Mouse (Mus musculus) gastrocnemius, adult 2 months (tissue): ENCODE data around the gene Lancl3. TPM values are rescaled to one million over a fixed set of nuclear protein-coding genes. Genes with fewer than 3 reads are reported as not detected.

Source experiments
- DNase-seq: peaks from one replicate; pipeline ENCODE4 v3.0.0; 2022
- H3K27ac ChIP-seq: fragments of 200-600 bp; 2 replicates; pipeline ENCODE4 v1.8.1; 2022; ENCODE audit warnings: mild to moderate bottlenecking
- H3K4me3 ChIP-seq: fragments of 200-600 bp; 2 replicates; pipeline ENCODE4 v1.8.1; 2022; ENCODE audit warnings: mild to moderate bottlenecking, moderate library complexity
- CTCF ChIP-seq: fragments of 200-600 bp; IDR thresholded peaks from 2 replicates; pipeline ENCODE4 v1.8.1; 2022; ENCODE audit warnings: antibody characterized with exemption, mild to moderate bottlenecking, moderate library complexity
- intact Hi-C: fragments of 180-260 bp; cut with DNase I; formaldehyde crosslinking; loops from one replicate; pipeline ENCODE4 v1.15.1; 2025
- long read RNA-seq, 2 experiments: library from polyadenylated mRNA; stranded (forward); transcript quantifications; one replicate each; pipeline ENCODE4 v2.0.0; 2021
- total RNA-seq, 2 experiments: library from RNA; stranded (reverse); gene quantifications; 2 replicates each; pipeline ENCODE4 v1.2.3; 2021

The Lancl3 gene
- under 1 TPM; 0.13 to 0.73 TPM for total RNA-seq
- long read RNA-seq, experiment 1 = 0 reads
- long read RNA-seq, experiment 2 = 0 reads

DNA sequence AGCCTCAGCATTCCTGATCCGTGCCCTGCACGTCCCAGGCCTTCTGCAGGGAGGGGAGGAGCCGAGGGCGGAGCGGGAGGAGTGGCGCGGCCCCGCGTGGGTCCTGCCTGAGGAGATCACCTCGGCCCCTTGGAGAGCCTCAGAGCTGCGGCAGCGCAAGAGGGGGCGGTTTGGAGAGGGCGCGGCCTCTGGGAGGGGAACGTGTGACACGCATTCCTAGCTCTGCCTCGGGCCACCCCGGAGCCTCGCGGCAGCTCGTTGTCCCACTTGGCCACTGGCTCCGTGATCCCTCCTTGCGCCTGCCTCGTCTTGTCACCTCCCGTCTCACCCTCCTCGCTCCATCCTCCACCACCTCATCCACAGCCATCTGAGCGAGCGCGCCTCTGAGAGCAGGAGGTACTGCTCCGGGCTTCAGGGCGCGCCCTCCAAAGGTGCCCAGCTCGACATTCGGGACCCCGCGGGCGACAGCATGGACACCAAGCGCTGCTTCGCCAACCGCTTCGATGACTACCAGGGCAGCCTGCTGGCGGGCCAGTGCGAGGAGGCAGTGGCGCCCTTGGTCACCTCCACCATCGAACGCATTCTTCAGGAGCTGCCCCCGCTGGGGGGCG is at the start of gene Lancl3:
Lancl3 (plus strand) TSS at position 142 of the 611 bp plus-strand sequence.
- peak within 1 kb of the TSS; percentile 69 for H3K4me3 ChIP-seq
- intact Hi-C loops = no loop called here
- TF ChIP-seq CTCF = no peak
- no peak within 1 kb of the TSS for H3K27ac ChIP-seq
- peak; percentile 14 for DNase-seq

DNA sequence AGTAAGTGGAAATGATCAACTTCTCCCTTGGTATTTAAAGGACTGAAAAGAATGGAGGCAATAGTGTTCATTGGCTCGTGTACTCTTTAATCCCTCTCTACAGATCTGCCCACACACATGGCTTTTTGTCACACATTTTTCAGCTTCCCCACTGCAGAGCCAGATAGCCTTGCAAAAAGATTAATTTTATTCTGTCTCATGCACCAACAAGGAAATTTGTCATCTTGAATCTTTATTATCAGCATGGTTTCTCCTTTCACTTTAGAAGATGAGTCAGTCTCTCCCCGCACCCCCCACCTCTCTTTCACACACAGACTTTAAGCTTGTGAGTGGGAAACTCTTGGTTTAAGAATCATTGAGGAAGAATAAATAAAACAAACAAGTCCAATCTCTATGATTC is 20.7 kb upstream of the Lancl3 start:
- intact Hi-C loops = no loop called here
- Histone ChIP-seq H3K4me3 (no peak overlapping the region), H3K27ac (no peak overlapping the region)
- TF ChIP-seq CTCF = no peak
- no peak for DNase-seq

DNA sequence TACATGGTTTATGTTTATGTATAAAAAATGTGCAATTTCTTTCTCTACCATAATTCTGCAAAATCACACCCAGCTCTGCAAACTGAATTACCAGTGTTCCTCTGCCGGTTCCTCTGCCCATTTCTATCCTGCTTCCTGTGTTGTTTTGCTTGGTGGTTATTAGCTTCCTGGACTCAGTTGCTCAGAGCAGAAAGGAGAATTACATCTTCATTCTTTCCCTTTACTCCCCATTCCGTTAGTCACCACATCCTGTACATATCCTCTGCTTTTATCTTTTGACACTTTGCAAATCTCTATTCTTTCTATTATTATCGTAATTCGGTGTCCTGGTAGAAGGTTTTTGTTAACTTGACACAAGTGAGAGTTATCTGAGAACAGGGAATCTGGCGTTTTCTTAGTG is 18.1 kb upstream of the Lancl3 start:
- H3K27ac ChIP-seq = no peak overlapping the region
- H3K4me3 ChIP-seq = no peak overlapping the region
- TF ChIP-seq CTCF = no peak
- intact Hi-C loops = no loop called here
- no peak for DNase-seq

DNA sequence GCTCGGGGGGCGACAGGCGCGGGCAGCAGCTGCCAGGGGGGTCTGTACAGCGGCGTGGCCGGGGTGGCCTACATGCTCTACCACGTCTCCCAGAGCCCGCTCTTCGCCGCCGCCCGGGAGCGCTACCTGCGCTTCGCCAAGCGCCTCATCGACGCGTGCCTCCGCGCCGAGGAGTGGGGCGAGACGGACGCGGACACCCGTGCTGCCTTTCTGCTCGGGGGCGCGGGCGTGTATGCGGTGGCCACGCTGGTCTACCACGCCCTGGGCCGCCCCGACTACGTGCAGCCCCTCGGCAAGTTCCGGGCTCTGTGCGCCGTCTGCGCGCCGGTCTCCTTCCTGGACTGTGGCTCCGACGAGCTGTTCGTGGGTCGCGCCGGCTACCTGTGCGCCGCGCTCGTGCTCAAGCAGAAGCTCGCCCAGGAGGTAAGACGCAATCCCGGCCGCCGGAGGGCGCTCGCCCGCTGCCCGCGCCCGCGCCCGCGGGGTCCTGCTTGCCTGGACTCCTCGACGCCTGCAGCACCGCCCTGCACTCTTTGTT is 747 bp downstream of the Lancl3 start:
- TF ChIP-seq CTCF = peak; percentile 50
- peak; percentile 42 for DNase-seq
- intact Hi-C loops = no loop called here

DNA sequence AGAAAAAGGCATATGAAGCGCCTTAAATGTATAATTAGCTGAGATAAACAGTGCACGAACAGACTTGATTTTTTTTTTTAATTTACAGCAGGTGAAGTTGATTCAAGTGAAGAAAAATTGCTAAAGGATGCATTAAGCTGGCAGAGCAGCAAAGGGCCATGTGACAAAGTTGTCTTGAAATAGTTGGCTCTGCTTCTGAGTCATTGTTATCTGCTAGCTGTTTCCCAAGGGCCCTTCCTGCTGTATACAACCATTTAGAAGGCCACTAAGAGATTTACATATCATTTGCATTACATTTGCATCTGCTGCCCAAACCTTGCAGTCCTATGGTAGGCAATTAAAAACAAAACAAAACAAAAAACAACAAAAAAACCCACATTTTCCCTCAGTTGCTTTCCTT is 2.3 kb downstream of the Lancl3 start:
- no peak for TF ChIP-seq CTCF
- DNase-seq = no peak
- Histone ChIP-seq H3K27ac (0 out of 2 replicates have a peak overlapping the region, but pooled peaks have one; percentile 59), H3K4me3 (no peak overlapping the region)
- intact Hi-C loops = no loop called here

More for the DNA sequence above, 747 bp downstream of the Lancl3 start:
- no peak overlapping the region for H3K27ac ChIP-seq
- peak overlapping the region; percentile 69 for H3K4me3 ChIP-seq

DNA sequence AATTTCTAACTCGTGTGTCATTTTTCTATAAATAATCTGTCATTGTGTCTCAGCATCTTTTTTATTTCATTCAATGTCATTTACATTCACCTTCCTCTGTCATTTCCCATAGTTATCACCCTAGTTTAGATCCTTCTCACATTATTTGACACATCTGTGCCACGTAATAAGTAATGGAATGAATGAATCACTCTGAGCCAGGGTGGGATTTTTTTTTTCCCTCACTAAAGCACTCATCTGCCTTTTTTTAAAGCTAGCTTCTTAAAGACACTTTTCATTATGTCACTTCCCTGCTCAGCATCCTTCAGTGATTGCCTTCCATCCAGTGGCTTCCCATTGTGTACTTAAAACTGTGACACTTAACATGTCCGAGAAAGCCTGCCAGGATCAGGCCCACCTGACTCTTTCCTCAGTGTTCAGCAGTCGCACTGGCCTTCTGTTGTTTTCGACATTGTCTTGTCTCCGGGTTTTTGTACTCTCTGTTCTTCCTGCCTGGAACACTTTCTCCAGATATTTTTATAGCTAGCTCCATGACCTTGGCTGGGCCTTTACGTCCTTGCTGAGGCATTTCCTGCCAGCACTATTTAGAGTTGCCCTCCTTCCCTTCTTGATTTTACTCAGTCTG is 3.2 kb downstream of the Lancl3 start:
- H3K27ac ChIP-seq = peak overlapping the region; percentile 59

DNA sequence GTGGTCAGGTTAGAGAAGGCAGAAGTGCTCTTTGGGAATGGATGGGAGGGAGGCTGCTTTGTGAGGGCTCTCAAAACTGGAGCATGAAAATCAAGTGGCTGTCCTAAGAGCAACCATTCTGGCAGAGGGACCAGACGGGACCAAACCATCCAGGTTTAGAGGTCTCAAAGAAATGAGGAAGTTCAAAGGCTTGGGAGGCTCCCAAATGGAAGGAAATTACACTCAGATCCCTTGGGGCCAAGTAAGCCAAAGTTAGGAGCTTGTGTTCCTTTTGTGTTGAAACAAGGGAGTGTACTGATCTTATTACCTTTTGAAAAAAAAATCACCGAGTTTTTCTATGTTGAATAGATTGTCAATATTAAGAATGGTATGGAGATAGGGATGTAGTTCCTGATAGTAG is 5.4 kb downstream of the Lancl3 start:
- intact Hi-C loops = no loop called here
- no peak for DNase-seq
- H3K4me3 ChIP-seq = no peak overlapping the region
- H3K27ac ChIP-seq = no peak overlapping the region
- no peak for TF ChIP-seq CTCF

More for the DNA sequence above, 3.2 kb downstream of the Lancl3 start:
- no peak for TF ChIP-seq CTCF
- no peak for DNase-seq
- intact Hi-C loops = no loop called here
- H3K4me3 ChIP-seq = no peak overlapping the region

DNA sequence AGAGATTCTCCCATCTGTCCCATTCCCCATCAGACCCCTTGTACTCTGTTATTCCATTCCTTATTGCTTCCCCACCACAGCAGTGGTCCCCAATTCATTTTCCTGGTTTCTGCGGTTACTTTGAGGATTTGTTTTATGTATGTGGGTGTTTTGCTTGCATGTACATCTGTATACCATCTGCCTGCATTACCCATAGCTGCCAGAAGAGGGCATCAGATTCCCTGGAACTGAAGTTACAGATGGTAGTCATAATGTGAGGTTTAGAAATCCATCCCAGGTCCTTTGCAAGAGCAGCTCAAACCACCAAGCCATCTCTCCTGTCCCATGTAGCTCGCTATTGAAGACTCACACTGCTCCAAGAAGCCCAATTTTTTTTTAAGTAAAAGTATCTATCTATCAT is 16.5 kb downstream of the Lancl3 start:
- H3K27ac ChIP-seq = no peak overlapping the region
- peak; percentile 39 for TF ChIP-seq CTCF
- no peak for DNase-seq
- intact Hi-C loops = no loop called here
- no peak overlapping the region for H3K4me3 ChIP-seq

DNA sequence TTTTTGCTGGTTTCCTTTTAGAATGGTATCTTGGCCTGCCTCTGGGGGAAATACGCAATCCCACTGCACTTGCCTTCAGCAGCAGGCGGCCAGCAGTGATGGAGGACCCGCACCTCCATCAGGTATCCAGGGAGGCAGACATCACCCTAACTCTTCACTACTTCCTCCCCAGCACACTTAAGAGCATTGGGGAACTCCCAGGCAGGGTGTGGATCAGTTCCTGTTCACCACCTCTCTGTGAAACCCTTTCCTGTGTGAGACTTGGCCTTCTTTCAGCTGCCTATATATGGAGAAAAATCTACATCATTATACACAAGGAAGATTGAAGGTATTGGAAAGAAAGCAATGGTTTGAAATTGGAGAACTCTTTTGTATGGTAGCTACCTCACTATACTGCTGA is 19.9 kb downstream of the Lancl3 start:
- H3K27ac ChIP-seq = no peak overlapping the region
- intact Hi-C loops = no loop called here
- no peak for DNase-seq
- TF ChIP-seq CTCF = no peak
- H3K4me3 ChIP-seq = no peak overlapping the region

DNA sequence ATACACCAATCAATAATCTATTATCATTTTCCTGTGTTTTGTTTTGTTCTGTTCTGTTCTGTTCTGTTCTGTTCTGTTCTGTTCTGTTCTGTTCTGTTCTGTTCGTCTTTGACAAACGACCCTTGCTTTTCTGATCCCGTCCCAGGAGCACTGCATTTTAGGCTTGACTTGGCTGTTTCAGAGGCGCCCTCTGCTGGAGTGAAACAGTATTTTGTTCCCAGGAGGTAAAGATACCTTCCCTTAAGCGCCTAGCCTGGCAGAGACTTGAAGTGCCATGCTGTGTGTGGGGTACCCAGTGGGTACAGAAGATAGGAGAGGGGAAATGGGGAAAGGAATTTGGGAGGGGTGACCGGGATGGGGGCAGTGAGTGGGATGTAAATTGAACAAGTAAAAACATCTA is 21.5 kb downstream of the Lancl3 start:
- intact Hi-C loops = loop anchor here (10.0 kb wide), 1 partner anchor 96 kb away; no protein-coding TSS in a partner anchor
- no peak overlapping the region for H3K27ac ChIP-seq
- TF ChIP-seq CTCF = peak; percentile 51
- peak; percentile 19 for DNase-seq
- no peak overlapping the region for H3K4me3 ChIP-seq

DNA sequence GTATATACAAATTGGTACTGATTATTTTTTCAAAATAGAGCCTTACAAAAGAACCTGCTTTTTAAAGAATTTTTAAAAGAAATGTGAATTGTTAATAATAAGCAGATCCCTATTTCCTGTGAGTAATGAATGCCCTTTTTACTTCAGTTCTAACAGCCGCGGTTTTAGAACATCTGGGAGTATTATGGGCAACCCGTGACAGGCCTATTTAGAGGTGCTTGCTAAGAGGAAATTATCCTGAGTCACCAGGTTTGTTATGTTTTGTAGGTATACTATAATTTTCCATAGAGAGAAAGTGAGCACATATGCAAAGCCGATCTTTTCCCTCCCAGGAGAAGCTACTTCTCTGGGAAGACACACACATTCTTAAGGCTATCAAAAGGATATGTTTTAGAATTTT is 22.0 kb downstream of the Lancl3 start:
- Histone ChIP-seq H3K4me3 (no peak overlapping the region), H3K27ac (no peak overlapping the region)
- DNase-seq = no peak
- TF ChIP-seq CTCF = no peak
- intact Hi-C loops = loop anchor here (10.0 kb wide), 1 partner anchor 97 kb away; no protein-coding TSS in a partner anchor

DNA sequence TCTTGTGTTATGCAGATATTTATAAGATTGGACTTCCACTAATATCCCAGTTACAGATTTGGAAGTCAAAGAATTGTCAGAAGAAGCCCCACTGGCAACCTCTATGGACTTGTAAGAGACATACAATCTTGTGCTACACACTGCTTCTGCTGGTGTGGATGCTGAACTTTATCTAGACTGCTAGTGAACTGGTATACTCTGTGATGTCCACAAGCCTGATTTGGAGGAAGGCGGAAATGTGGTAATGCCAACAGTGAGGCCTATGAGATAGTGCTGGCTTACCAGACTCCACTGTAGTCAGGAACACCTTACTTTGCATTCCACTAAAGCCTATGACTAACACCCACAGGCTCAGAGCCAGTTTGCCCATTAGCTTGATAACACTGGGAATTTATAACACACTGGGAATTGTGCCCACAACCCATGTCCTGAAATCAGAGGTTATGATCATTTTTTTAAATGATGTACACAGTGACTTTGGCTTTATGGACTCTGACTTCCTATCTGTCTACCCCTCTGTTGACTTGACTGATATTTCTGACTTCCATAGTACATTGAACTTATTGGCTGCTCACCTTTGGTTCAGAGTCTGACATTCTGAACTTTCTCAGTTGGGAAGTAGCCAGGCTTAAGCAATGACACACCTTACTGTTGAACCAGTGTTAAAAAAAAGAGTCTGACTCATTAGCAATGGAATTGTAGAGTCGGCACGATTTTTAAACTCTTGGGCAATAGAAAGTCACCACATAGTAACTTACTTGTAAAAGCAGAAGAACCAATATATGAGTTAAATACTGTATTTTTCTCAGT is 22.9 kb downstream of the Lancl3 start:
- no peak overlapping the region for H3K27ac ChIP-seq
- TF ChIP-seq CTCF = no peak
- DNase-seq = no peak
- no peak overlapping the region for H3K4me3 ChIP-seq
- intact Hi-C loops = loop anchor here (10.0 kb wide), 1 partner anchor 98 kb away; no protein-coding TSS in a partner anchor

DNA sequence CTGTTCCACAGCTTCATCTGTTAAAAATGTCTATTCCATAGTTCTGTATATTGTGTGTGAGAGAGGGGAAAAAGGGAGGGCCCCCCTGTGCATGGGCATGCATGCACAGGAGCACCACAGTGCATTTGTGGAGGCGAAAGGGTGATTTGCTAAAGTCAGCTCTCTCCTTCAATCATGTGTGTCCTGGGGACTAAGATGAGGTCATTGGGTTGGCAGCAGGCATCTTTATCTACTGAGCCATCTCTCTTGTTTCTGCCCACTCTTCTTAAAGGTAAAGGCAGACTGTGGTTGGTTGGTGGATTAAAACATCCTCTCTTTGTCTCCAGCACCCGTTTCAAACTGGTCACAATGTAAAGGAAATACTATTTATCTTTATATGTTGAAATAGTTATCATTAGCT is 27.4 kb downstream of the Lancl3 start:
- TF ChIP-seq CTCF = no peak
- Histone ChIP-seq H3K4me3 (no peak overlapping the region), H3K27ac (no peak overlapping the region)
- DNase-seq = no peak
- intact Hi-C loops = loop anchor here (10.0 kb wide), 1 partner anchor 102 kb away; no protein-coding TSS in a partner anchor
